Mouse (Mus musculus) MEL (cell line): ENCODE measurements around the gene Mfng. TPM values are rescaled to one million over a fixed set of nuclear protein-coding genes. Genes with fewer than 3 reads are reported as not detected.

Experiments used
- DNase-seq: peaks from one replicate; pipeline ENCODE4 v3.0.0; 2011; ENCODE audit warnings: low read depth, low spot score
- H3K27ac ChIP-seq: 2 replicates; pipeline ENCODE4 v1.5.1; 2012; ENCODE audit warnings: low read depth, mild to moderate bottlenecking, control low read depth, low read length, moderate library complexity; ENCODE audit not compliant: control insufficient read depth
- H3K27me3 ChIP-seq, 2 experiments: fragments of 150-350 bp in 1 of 2; sonication (generic) in 1 of 2; 2 replicates each; pipeline ENCODE4 v1.6.1; 2012; ENCODE audit warnings: low read length in 2 of 2, mild to moderate bottlenecking in 2 of 2, improper control_type of control experiment in 1 of 2, moderate library complexity in 1 of 2; ENCODE audit not compliant: insufficient read depth in 2 of 2, control insufficient read depth in 1 of 2
- H3K36me3 ChIP-seq, 2 experiments: 2 replicates each; pipeline ENCODE4 v1.6.1; 2012 to 2014; ENCODE audit warnings: low read length in 2 of 2, improper control_type of control experiment in 1 of 2, inconsistent platforms in 1 of 2, mild to moderate bottlenecking in 1 of 2; ENCODE audit not compliant: insufficient read depth in 2 of 2, control insufficient read depth in 1 of 2
- H3K4me1 ChIP-seq, 2 experiments: fragments of 150-350 bp in 1 of 2; sonication (generic) in 1 of 2; 2 replicates each; pipeline ENCODE4 v1.6.1; 2012; ENCODE audit warnings: low read length in 2 of 2, improper control_type of control experiment in 1 of 2, mild to moderate bottlenecking in 1 of 2; ENCODE audit not compliant: insufficient read depth in 2 of 2, control insufficient read depth in 1 of 2
- H3K4me3 ChIP-seq, 2 experiments: fragments of 150-350 bp in 1 of 2; sonication (generic) in 1 of 2; 2 replicates each; pipeline ENCODE4 v1.5.1; 2012; ENCODE audit warnings: low read depth in 2 of 2, low read length in 2 of 2, mild to moderate bottlenecking in 2 of 2, moderate library complexity in 2 of 2, control low read depth in 1 of 2, improper control_type of control experiment in 1 of 2; ENCODE audit not compliant: control insufficient read depth in 1 of 2, insufficient read depth in 1 of 2
- H3K79me2 ChIP-seq: 2 replicates; pipeline ENCODE4 v1.6.1; 2012; ENCODE audit warnings: mild to moderate bottlenecking, low read length, moderate library complexity; ENCODE audit not compliant: control insufficient read depth, poor library complexity, insufficient read depth
- H3K9ac ChIP-seq: 2 replicates; pipeline ENCODE4 v1.6.1; 2012; ENCODE audit warnings: low read depth, mild to moderate bottlenecking, control low read depth, low read length, moderate library complexity; ENCODE audit not compliant: control insufficient read depth, poor library complexity, severe bottlenecking
- H3K9me3 ChIP-seq: fragments of 150-350 bp; sonication (generic); replicated peaks from 2 replicates; pipeline ENCODE4 v1.6.1; 2012; ENCODE audit warnings: mild to moderate bottlenecking, low read length, improper control_type of control experiment, moderate library complexity; ENCODE audit not compliant: insufficient read depth
- CHD2 ChIP-seq: IDR thresholded peaks from 2 replicates; pipeline ENCODE4 v1.6.1; 2011; ENCODE audit warnings: low read length, improper control_type of control experiment
- E2F4 ChIP-seq: IDR thresholded peaks from 2 replicates; pipeline ENCODE4 v1.6.1; 2011; ENCODE audit warnings: low read depth, low read length, improper control_type of control experiment, borderline replicate concordance
- GATA1 ChIP-seq: IDR thresholded peaks from 2 replicates; pipeline ENCODE4 v1.6.1; 2011; ENCODE audit warnings: low read depth, low read length, improper control_type of control experiment
- JUND ChIP-seq: IDR thresholded peaks from 2 replicates; pipeline ENCODE4 v1.6.1; 2011; ENCODE audit warnings: low read depth, mild to moderate bottlenecking, improper control_type of control experiment, low read length
- KAT2A ChIP-seq: conservative IDR thresholded peaks from 2 replicates; pipeline ENCODE4 v1.6.1; 2012; ENCODE audit warnings: low read depth, low read length, improper control_type of control experiment, inconsistent platforms
- MAX ChIP-seq: IDR thresholded peaks from 2 replicates; pipeline ENCODE4 v1.6.1; 2011; ENCODE audit warnings: low read length, improper control_type of control experiment
- MEF2A ChIP-seq: IDR thresholded peaks from 2 replicates; pipeline ENCODE4 v1.6.1; 2014; ENCODE audit warnings: low read depth, mild to moderate bottlenecking, inconsistent platforms, low read length, improper control_type of control experiment; ENCODE audit not compliant: poor library complexity, insufficient replicate concordance, severe bottlenecking; ENCODE audit errors: extremely low read depth
- MXI1 ChIP-seq: IDR thresholded peaks from 2 replicates; pipeline ENCODE4 v1.6.1; 2011; ENCODE audit warnings: mild to moderate bottlenecking, low read depth, low read length, improper control_type of control experiment
- MYB ChIP-seq: IDR thresholded peaks from 2 replicates; pipeline ENCODE4 v1.6.1; 2011; ENCODE audit warnings: mild to moderate bottlenecking, low read depth, low read length, improper control_type of control experiment
- NELFE ChIP-seq: IDR thresholded peaks from 2 replicates; pipeline ENCODE4 v1.6.1; 2011; ENCODE audit warnings: low read depth, low read length, improper control_type of control experiment
- POLR2A ChIP-seq, 2 experiments: IDR thresholded peaks; 2 replicates each; pipeline ENCODE4 v1.6.1; 2011 to 2012; ENCODE audit warnings: low read length in 2 of 2, mild to moderate bottlenecking in 2 of 2, control low read depth in 1 of 2, improper control_type of control experiment in 1 of 2, low read depth in 1 of 2, moderate library complexity in 1 of 2; ENCODE audit not compliant: control insufficient read depth in 1 of 2, insufficient read depth in 1 of 2, poor library complexity in 1 of 2
- POLR2AphosphoS2 ChIP-seq: IDR thresholded peaks from 2 replicates; pipeline ENCODE4 v1.6.1; 2011; ENCODE audit warnings: low read length, improper control_type of control experiment
- RAD21 ChIP-seq: IDR thresholded peaks from 2 replicates; pipeline ENCODE4 v1.6.1; 2011; ENCODE audit warnings: mild to moderate bottlenecking, low read depth, low read length, improper control_type of control experiment
- TCF12 ChIP-seq: IDR thresholded peaks from 2 replicates; pipeline ENCODE4 v1.6.1; 2014; ENCODE audit warnings: low read depth, mild to moderate bottlenecking, inconsistent platforms, low read length, improper control_type of control experiment, moderate library complexity
- UBTF ChIP-seq: IDR thresholded peaks from 2 replicates; pipeline ENCODE4 v1.6.1; 2012; ENCODE audit warnings: low read depth, mild to moderate bottlenecking, inconsistent platforms, low read length, improper control_type of control experiment, moderate library complexity, borderline replicate concordance; ENCODE audit not compliant: insufficient read depth
- ZC3H11A ChIP-seq: IDR thresholded peaks from 2 replicates; pipeline ENCODE4 v1.6.1; 2012; ENCODE audit warnings: low read depth, mild to moderate bottlenecking, inconsistent platforms, low read length, improper control_type of control experiment
- ZKSCAN1 ChIP-seq: IDR thresholded peaks from 2 replicates; pipeline ENCODE4 v1.6.1; 2012; ENCODE audit warnings: low read depth, mild to moderate bottlenecking, inconsistent platforms, low read length, improper control_type of control experiment, moderate library complexity
- ZNF384 ChIP-seq: IDR thresholded peaks from 2 replicates; pipeline ENCODE4 v1.6.1; 2012; ENCODE audit warnings: low read depth, mild to moderate bottlenecking, inconsistent platforms, low read length, improper control_type of control experiment
- polyA plus RNA-seq, 2 experiments: library from polyadenylated mRNA; stranded (reverse) in 1 of 2; unstranded in 1 of 2; fragments of >175 nt in 1 of 2; fragments of >200 nt in 1 of 2; gene quantifications; 2 replicates each; pipeline versions ENCODE4 v1.2.1 to v1.2.4; 2012; ENCODE audit warnings: low replicate concordance in 2 of 2, low read depth in 1 of 2; ENCODE audit not compliant: insufficient read length in 2 of 2, insufficient read depth in 1 of 2, missing spikeins in 1 of 2
- total RNA-seq: library from RNA; depleted of rRNA; stranded (reverse); fragments of 300-350 nt; gene quantifications from 2 replicates; pipeline ENCODE4 v1.2.3, GENCODE M21; 2012

Mfng gene
- total and polyA plus RNA-seq, 3 experiments, result 17.8 to 27.1 TPM; not detected in 1

- no peaks in the 10 kb centered on the region for H3K4me1 ChIP-seq
- no peak overlapping the region for H3K27ac ChIP-seq
- no peaks in the 10 kb centered on the region for H3K9me3 ChIP-seq
- no peaks in the 10 kb centered on the region for H3K36me3 ChIP-seq
- TF ChIP-seq ZNF384 (no peak), MAX (no peak), TCF12 (no peak), CHD2 (no peak), ZC3H11A (no peak), MXI1 (no peak), ZKSCAN1 (no peak), RAD21 (no peak), MEF2A (no peak), KAT2A (no peak)
- H3K27me3 ChIP-seq, result no peaks in the 10 kb centered on the region
- no peak overlapping the region for H3K9ac ChIP-seq
- no peak for DNase-seq
- H3K79me2 ChIP-seq, result no peaks in the 10 kb centered on the region
- H3K4me3 ChIP-seq, result no peak overlapping the region
Measured at GRCm38 (mm10) chr15:78763210-78763609, 10.1 kb downstream of the Mfng start.

GRCm38 (mm10) chr15:78761112-78761511 lies 12.2 kb downstream of the Mfng start:
- Histone ChIP-seq H3K36me3 (no peaks in the 10 kb centered on the region), H3K9ac (no peak overlapping the region), H3K27me3 (no peaks in the 10 kb centered on the region), H3K4me3 (no peak overlapping the region), H3K4me1 (no peaks in the 10 kb centered on the region), H3K9me3 (no peaks in the 10 kb centered on the region), H3K79me2 (no peaks in the 10 kb centered on the region), H3K27ac (no peak overlapping the region)
- no peak for DNase-seq
- TF ChIP-seq POLR2A (IDR thresholded peaks at IDR 0.05; ENCODE audit: control insufficient read depth in 1 of 2, insufficient read depth in 1 of 2, low read depth in 1 of 2, low read length in 2 of 2, poor library complexity in 1 of 2) (no peak), JUND (no peak), POLR2AphosphoS2 (no peak), E2F4 (no peak), MYB (no peak), GATA1 (no peak), TCF12 (no peak), UBTF (no peak), NELFE (no peak)
